Mouse (Mus musculus): Measurements from ENCODE around the gene Pou2f2. TPM values are rescaled to one million over a fixed set of nuclear protein-coding genes. Genes with fewer than 3 reads are reported as not detected.

The Pou2f2 gene
- polyA plus RNA-seq, 1 experiment: 8.4 TPM

DNA sequence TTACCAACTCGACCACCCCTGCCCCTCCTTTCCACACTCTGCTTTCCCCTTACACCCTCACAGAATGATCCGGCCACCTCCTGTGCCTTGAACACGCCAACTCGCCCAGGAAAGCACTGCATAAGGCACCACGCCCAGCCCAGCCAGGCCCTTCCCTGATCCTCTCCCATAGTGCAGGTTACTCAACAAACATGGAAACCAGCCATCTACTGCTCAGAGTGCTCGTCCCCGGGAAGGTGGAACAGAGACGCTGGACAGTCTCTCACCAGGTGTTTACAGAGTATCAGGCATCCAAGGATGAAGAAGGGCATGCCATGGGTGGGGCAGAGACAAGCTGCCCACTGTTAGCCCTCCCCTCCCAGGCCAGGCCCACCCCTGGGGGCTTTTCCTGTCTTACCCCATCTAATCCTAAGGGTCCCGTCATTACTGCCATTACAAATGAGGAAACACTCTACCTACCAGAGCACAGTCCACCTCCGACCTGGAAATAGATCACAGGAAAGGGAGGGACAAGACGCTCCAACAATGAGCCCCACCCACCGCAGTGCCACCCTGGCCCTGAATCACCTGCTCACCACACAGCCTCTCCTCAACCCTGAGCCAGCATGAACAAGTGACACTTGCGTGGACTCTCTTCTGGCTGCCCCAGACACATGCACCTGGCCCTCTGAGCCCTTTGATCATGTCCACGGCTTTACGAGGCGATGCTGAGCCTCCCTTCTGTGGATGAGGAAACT is 26.7 kb upstream of the Pou2f2 start:
- TF ChIP-seq POLR2A (IDR thresholded peaks at IDR 0.05; ENCODE audit: borderline replicate concordance, insufficient read depth, low read length) (no peak), CTCF (IDR thresholded peaks at IDR 0.05; ENCODE audit: borderline replicate concordance, insufficient read depth, low read depth, low read length) (no peak)
- Histone ChIP-seq H3K4me1 (ENCODE audit: control insufficient read depth, insufficient read depth, low read length) (no peaks in the 10 kb centered on the region; the same call in 1 of the 2 replicates), H3K27me3 (ENCODE audit: control insufficient read depth, insufficient read depth, low read length) (no peaks in the 10 kb centered on the region), H3K27ac (ENCODE audit: insufficient read depth, low read length) (no peak overlapping the region), H3K4me3 (replicated peaks; ENCODE audit: insufficient read depth, low read depth, low read length) (no peak overlapping the region)
- DNase-seq: peak; percentile 59 to 76
- 78% methylated on average over 16 of the region's 16 CpGs for WGBS

DNA sequence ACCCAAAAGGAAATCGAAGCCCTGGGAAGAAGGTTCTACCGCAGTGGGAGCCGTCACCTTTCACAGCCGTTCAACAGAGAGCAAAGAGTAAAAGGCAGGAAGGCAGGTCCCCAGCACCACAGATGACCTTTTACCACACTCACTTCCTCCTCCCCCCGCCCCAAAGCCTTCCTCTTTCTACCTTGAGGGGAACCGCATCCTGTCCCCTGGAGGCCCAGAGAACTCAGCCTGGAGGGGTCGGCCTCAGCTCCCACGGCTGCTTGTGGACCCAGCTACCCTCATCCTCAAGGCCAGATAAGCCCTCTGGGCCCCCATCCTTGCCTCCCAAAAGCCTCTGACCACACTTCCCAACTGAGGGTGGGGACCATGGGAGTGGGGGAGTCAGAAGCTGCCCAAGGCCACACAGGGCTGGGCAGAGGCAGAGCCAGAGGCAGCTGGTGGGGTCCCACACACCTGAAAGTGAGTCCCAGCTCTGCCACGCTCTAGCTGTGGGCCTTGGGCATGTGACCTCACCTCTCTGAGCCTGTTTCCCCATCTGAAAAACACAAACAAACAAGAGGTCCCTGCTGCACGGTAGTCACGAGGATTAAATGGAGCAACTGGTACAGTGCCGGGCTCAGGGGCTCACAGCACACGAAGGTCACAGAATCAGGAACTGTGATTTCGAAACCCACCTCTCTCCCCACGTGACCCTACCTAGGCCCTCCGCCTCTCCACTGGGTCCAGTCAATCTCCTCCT is 26.0 kb upstream of the Pou2f2 start:
- no peak overlapping the region for H3K27ac ChIP-seq (ENCODE audit: insufficient read depth, low read length)
- H3K4me3 ChIP-seq (replicated peaks; ENCODE audit: insufficient read depth, low read depth, low read length): no peak overlapping the region
- H3K4me1 ChIP-seq (ENCODE audit: control insufficient read depth, insufficient read depth, low read length): no peaks in the 10 kb centered on the region; the same call in 1 of the 2 replicates
- WGBS: 86% methylated on average over 16 of the region's 16 CpGs
- no peaks in the 10 kb centered on the region for H3K27me3 ChIP-seq (ENCODE audit: control insufficient read depth, insufficient read depth, low read length)
- DNase-seq: no peak
- TF ChIP-seq CTCF (IDR thresholded peaks at IDR 0.05; ENCODE audit: borderline replicate concordance, insufficient read depth, low read depth, low read length): no peak

DNA sequence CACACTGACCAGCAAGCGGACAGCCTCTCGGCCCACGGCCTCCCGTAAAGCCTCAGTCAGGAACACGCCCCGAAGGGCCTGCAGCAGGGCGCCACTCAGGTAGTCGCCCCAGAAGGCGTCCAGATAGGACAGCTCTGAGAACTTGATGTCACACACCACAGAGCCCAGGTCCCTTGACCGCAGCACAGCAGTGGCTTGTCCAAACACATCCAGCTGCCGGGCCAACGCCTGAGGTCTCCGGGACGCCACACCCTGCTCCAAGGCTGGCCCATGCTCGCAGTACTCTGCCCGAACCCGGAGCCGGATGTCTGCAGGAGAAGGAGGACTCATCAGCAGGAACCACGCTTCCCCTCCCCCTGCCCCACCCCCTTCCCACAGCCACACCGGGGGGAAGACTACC is 24.1 kb upstream of the Pou2f2 start:
- H3K4me3 ChIP-seq (replicated peaks; ENCODE audit: insufficient read depth, low read depth, low read length): no peak overlapping the region
- 91% methylated on average over 20 of the region's 20 CpGs for WGBS
- no peak for TF ChIP-seq POLR2A (IDR thresholded peaks at IDR 0.05; ENCODE audit: borderline replicate concordance, insufficient read depth, low read length)
- no peak for TF ChIP-seq CTCF (IDR thresholded peaks at IDR 0.05; ENCODE audit: borderline replicate concordance, insufficient read depth, low read depth, low read length)
- no peak overlapping the region for H3K27ac ChIP-seq (ENCODE audit: insufficient read depth, low read length)
- H3K27me3 ChIP-seq (ENCODE audit: control insufficient read depth, insufficient read depth, low read length): no peaks in the 10 kb centered on the region
- no peak for DNase-seq
- no peaks in the 10 kb centered on the region; the same call in 1 of the 2 replicates for H3K4me1 ChIP-seq (ENCODE audit: control insufficient read depth, insufficient read depth, low read length)

DNA sequence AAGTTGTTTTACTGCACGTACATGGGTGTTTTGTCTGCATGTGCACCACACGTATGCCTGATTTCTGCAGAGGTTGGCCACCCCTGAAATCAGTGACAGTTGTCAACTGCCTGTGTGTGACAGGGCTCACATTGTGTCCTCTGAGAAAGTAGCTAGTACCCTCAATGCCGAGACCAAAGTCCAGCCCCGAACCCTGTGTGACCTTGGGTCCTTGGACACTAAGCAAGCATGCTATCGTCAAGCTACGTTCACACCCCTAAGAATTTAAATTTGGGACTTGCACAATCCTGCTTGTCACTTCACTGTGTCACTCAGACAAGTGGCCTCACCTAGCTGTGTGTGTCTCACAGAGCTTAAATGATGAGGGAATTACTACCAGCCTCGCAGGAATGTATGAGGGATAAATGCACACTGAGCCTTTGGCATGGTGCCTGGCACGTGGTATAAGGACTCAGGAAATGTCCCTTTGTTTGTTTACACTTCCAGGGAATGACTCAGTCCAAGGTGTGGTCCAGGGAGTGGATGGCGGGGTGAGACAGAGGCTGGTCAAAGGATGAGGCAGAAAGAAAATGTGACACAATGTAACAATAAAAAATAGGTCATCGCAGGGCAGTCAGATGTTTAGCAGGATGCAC is 18.0 kb upstream of the Pou2f2 start:
- DNase-seq: no peak
- Histone ChIP-seq H3K27me3 (ENCODE audit: control insufficient read depth, insufficient read depth, low read length) (no peaks in the 10 kb centered on the region), H3K27ac (ENCODE audit: insufficient read depth, low read length) (no peak overlapping the region), H3K4me3 (replicated peaks; ENCODE audit: insufficient read depth, low read depth, low read length) (no peak overlapping the region), H3K4me1 (ENCODE audit: control insufficient read depth, insufficient read depth, low read length) (peaks cover 7% of the 10 kb centered on the region; the same call in 1 of the 2 replicates)
- 56% methylated on average over 10 of the region's 10 CpGs for WGBS
- TF ChIP-seq POLR2A (IDR thresholded peaks at IDR 0.05; ENCODE audit: borderline replicate concordance, insufficient read depth, low read length) (no peak), CTCF (IDR thresholded peaks at IDR 0.05; ENCODE audit: borderline replicate concordance, insufficient read depth, low read depth, low read length) (no peak)

DNA sequence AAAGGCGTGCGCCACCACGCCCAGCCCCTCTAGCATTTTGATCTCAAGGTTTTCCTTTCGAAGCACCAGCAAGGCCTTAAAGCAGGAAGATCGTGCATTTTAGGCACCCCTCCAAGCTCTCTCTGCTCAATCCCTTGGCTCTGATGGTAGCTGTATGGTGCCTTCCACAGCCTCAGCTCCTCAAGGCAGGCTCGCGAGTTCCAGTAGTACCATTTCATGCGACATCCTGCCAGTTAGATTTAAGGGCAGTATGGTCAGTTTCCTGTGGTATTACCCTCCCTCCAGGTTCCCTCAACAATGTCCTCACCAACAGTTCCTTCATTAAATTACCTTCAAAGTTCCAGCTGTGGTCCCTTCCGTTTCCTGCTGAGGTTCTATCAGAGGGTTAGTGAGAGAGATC is 16.6 kb upstream of the Pou2f2 start:
- WGBS: 79% methylated on average over 9 of the region's 9 CpGs
- H3K27ac ChIP-seq (ENCODE audit: insufficient read depth, low read length): no peak overlapping the region

DNA sequence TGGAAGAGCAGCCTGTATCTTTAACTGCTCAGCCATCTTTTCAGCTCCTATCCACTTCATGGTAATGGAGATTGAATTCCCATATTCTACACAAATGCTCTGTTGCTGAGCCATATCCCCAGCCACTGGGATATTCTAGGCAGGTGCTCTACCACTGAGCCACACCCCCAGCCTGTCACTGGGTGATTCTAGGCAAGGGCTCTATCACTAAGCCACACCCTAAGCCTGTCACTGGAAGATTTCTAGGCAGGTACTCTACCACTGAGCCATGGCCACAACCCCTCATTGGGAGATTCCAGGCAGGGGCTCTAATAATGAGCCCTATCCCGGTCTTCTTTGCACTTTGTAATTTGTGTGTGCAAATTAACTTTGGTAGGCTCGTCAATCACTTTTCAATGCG is 15.6 kb upstream of the Pou2f2 start:
- Histone ChIP-seq H3K4me1 (ENCODE audit: control insufficient read depth, insufficient read depth, low read length) (peaks cover 7% of the 10 kb centered on the region; the same call in 1 of the 2 replicates), H3K27me3 (ENCODE audit: control insufficient read depth, insufficient read depth, low read length) (no peaks in the 10 kb centered on the region), H3K4me3 (replicated peaks; ENCODE audit: insufficient read depth, low read depth, low read length) (no peak overlapping the region), H3K27ac (ENCODE audit: insufficient read depth, low read length) (no peak overlapping the region)
- WGBS: 68% methylated on average over 3 of the region's 3 CpGs
- no peak for DNase-seq
- TF ChIP-seq CTCF (IDR thresholded peaks at IDR 0.05; ENCODE audit: borderline replicate concordance, insufficient read depth, low read depth, low read length) (no peak), POLR2A (IDR thresholded peaks at IDR 0.05; ENCODE audit: borderline replicate concordance, insufficient read depth, low read length) (no peak)

More for the DNA sequence above, 16.6 kb upstream of the Pou2f2 start:
- TF ChIP-seq CTCF (IDR thresholded peaks at IDR 0.05; ENCODE audit: borderline replicate concordance, insufficient read depth, low read depth, low read length) (no peak), POLR2A (IDR thresholded peaks at IDR 0.05; ENCODE audit: borderline replicate concordance, insufficient read depth, low read length) (no peak)
- Histone ChIP-seq H3K4me1 (ENCODE audit: control insufficient read depth, insufficient read depth, low read length) (peaks cover 7% of the 10 kb centered on the region; the same call in 1 of the 2 replicates), H3K4me3 (replicated peaks; ENCODE audit: insufficient read depth, low read depth, low read length) (no peak overlapping the region), H3K27me3 (ENCODE audit: control insufficient read depth, insufficient read depth, low read length) (no peaks in the 10 kb centered on the region)
- no peak for DNase-seq

DNA sequence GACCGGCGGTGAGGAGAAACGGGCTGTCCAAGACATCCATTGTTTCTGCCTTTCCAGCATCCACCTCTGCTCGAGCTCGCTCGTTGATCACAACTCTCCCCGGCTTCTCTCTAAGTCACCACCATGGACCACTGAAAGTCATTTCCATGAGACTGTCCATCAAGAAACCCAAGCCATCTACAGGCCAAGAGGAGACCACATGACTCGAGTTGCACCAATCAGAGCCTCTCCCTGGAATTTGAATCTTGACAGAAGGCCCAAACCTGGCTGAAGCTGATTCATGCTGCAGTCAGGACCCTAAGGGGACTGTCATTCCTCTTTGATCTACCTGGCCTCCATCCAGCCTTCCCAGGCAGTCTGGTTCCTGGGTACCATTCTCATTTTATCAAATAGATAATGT is 12.6 kb upstream of the Pou2f2 start:
- H3K27ac ChIP-seq (ENCODE audit: insufficient read depth, low read length): no peak overlapping the region
- no peak for DNase-seq
- H3K4me3 ChIP-seq (replicated peaks; ENCODE audit: insufficient read depth, low read depth, low read length): no peak overlapping the region

More for the DNA sequence above, 12.6 kb upstream of the Pou2f2 start:
- no peaks in the 10 kb centered on the region for H3K27me3 ChIP-seq (ENCODE audit: control insufficient read depth, insufficient read depth, low read length)
- H3K4me1 ChIP-seq (ENCODE audit: control insufficient read depth, insufficient read depth, low read length): no peaks in the 10 kb centered on the region
- 72% methylated on average over 8 of the region's 8 CpGs for WGBS
- no peak for TF ChIP-seq CTCF (IDR thresholded peaks at IDR 0.05; ENCODE audit: borderline replicate concordance, insufficient read depth, low read depth, low read length)
- no peak for TF ChIP-seq POLR2A (IDR thresholded peaks at IDR 0.05; ENCODE audit: borderline replicate concordance, insufficient read depth, low read length)

All from cerebellum, adult 2 months (tissue).